ENCODE assay signal across 7 mouse cellular contexts in the genomic region with DNA sequence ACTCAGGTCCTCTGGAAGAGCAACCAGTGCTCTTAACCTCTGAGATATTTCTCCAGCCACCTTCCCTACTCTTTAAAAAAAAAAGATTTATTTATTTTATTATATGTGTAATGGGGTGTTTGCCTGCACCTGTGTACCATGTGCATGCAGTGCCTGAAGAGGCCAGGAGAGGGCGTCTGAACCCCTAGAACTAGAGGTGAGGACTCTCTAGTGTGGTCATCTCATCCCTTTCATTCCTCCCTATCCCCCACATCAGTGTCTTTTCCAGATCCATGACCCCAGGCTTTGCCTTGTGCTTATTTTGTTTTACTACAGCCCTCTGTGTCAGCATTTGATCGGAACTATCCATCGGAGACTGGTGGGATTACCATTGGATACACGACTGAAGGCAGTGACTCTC. TPM values are rescaled to one million over a fixed set of nuclear protein-coding genes. Genes with fewer than 3 reads are reported as not detected.
A peak's percentile ranks its signal among the peaks of the same experiment; 100 is the strongest.
DNase-seq lines count a peak whose midpoint lies in the region; ATAC-seq and TF ChIP-seq lines count a peak whose summit lies in the region.

No protein-coding gene starts in this region.

- H3K4me1 ChIP-seq in kidney, postnatal 0 days (replicated peaks; ENCODE audit: insufficient read depth, low read length), result 0 out of 2 replicates have a peak, but pooled peaks cover 1% of the 10 kb centered on the region
- H3K4me1 ChIP-seq in kidney, embryonic 15.5 days, result peaks cover 1% of the 10 kb centered on the region
- H3K4me1 ChIP-seq in MEL (ENCODE audit: control insufficient read depth in 1 of 2, insufficient read depth in 2 of 2, low read length in 2 of 2), result no peaks in the 10 kb centered on the region
- H3K4me1 ChIP-seq in cerebellum, adult 2 months (ENCODE audit: control insufficient read depth, insufficient read depth, low read length), result peaks cover 22% of the 10 kb centered on the region

- no peak overlapping the region for H3K9ac ChIP-seq in kidney, postnatal 0 days (ENCODE audit: low read depth, low read length)
- no peak overlapping the region for H3K9ac ChIP-seq in kidney, embryonic 15.5 days
- H3K9ac ChIP-seq in MEL (ENCODE audit: control insufficient read depth, low read depth, low read length, poor library complexity, severe bottlenecking), result no peak overlapping the region

- no peak overlapping the region for H3K27ac ChIP-seq in kidney, postnatal 0 days
- no peak overlapping the region for H3K27ac ChIP-seq in kidney, embryonic 15.5 days
- H3K27ac ChIP-seq in MEL (ENCODE audit: control insufficient read depth, low read depth, low read length), result no peak overlapping the region
- H3K27ac ChIP-seq in cerebellum, adult 2 months (ENCODE audit: insufficient read depth, low read length), result no peak overlapping the region

- no peak for TF ChIP-seq EP300 in MEL (IDR thresholded peaks at IDR 0.05; ENCODE audit: low read depth in 1 of 2, low read length in 2 of 2)

- ATAC-seq in kidney, postnatal 0 days (replicated peaks; ENCODE audit: low FRiP score, low read depth), result no peak
- no peak for ATAC-seq in kidney, embryonic 15.5 days (replicated peaks; ENCODE audit: low FRiP score)
- 0 out of 2 replicates have a peak, but pooled peaks have one; percentile 37 for ATAC-seq in megakaryocyte progenitor cell, adult 5-6 weeks (replicated peaks; ENCODE audit: poor library complexity)

- no peaks in the 10 kb centered on the region for H3K79me2 ChIP-seq in MEL (ENCODE audit: control insufficient read depth, insufficient read depth, low read length, poor library complexity)

- WGBS in kidney, postnatal 0 days, result 62% methylated on average over 4 of the region's 4 CpGs
- WGBS in kidney, embryonic 15.5 days, result 60% methylated on average over 4 of the region's 4 CpGs
- WGBS in cerebellum, adult 2 months, result 65% methylated on average over 4 of the region's 4 CpGs

- H3K4me3 ChIP-seq in kidney, postnatal 0 days (replicated peaks; ENCODE audit: low read depth, low read length), result no peak overlapping the region
- H3K4me3 ChIP-seq in kidney, embryonic 15.5 days (replicated peaks), result no peak overlapping the region
- H3K4me3 ChIP-seq in MEL (ENCODE audit: control insufficient read depth in 1 of 2, insufficient read depth in 1 of 2, low read depth in 2 of 2, low read length in 2 of 2), result no peak overlapping the region
- no peak overlapping the region for H3K4me3 ChIP-seq in cerebellum, adult 2 months (replicated peaks; ENCODE audit: insufficient read depth, low read depth, low read length)

- TF ChIP-seq CTCF in kidney, postnatal 0 days (IDR thresholded peaks at IDR 0.05; ENCODE audit: low read depth), result peak; percentile 67
- TF ChIP-seq CTCF in MEL (IDR thresholded peaks at IDR 0.05 in 2 of 3, conservative IDR thresholded peaks at IDR 0.05 in 1 of 3; ENCODE audit: control insufficient read depth in 1 of 3, insufficient read depth in 1 of 3, low read depth in 2 of 3, low read length in 3 of 3, poor library complexity in 1 of 3, severe bottlenecking in 1 of 3), result peak; percentile 67 to 76 (median 74)
- TF ChIP-seq CTCF in cerebellum, adult 2 months (IDR thresholded peaks at IDR 0.05; ENCODE audit: borderline replicate concordance, insufficient read depth, low read depth, low read length), result peak; percentile 82

- H3K4me2 ChIP-seq in kidney, postnatal 0 days (ENCODE audit: low read length), result no peak overlapping the region
- no peak overlapping the region for H3K4me2 ChIP-seq in kidney, embryonic 15.5 days

- no peaks in the 10 kb centered on the region for H3K9me3 ChIP-seq in kidney, postnatal 0 days (replicated peaks; ENCODE audit: low read length)
- no peaks in the 10 kb centered on the region for H3K9me3 ChIP-seq in kidney, embryonic 15.5 days (replicated peaks)
- no peaks in the 10 kb centered on the region for H3K9me3 ChIP-seq in MEL (replicated peaks; ENCODE audit: insufficient read depth, low read length)

- TF ChIP-seq RAD21 in MEL (IDR thresholded peaks at IDR 0.05; ENCODE audit: low read depth, low read length), result peak; percentile 35

- H3K27me3 ChIP-seq in kidney, postnatal 0 days (ENCODE audit: insufficient read depth, low read length), result no peaks in the 10 kb centered on the region
- H3K27me3 ChIP-seq in kidney, embryonic 15.5 days, result no peaks in the 10 kb centered on the region
- peaks cover 0 to 11% of the 10 kb centered on the region in 2 experiments for H3K27me3 ChIP-seq in MEL (ENCODE audit: control insufficient read depth in 1 of 2, insufficient read depth in 2 of 2, low read length in 2 of 2)
- no peaks in the 10 kb centered on the region for H3K27me3 ChIP-seq in cerebellum, adult 2 months (ENCODE audit: control insufficient read depth, insufficient read depth, low read length)

- no peak for TF ChIP-seq POLR2A in MEL (IDR thresholded peaks at IDR 0.05; ENCODE audit: control insufficient read depth in 1 of 2, insufficient read depth in 1 of 2, low read depth in 1 of 2, low read length in 2 of 2, poor library complexity in 1 of 2)
- TF ChIP-seq POLR2A in cerebellum, adult 2 months (IDR thresholded peaks at IDR 0.05; ENCODE audit: borderline replicate concordance, insufficient read depth, low read length), result no peak

- no peak for DNase-seq in kidney, postnatal 0 days (ENCODE audit: low spot score)
- DNase-seq in MEL (ENCODE audit: low read depth, low spot score), result peak; percentile 43
- peak; percentile 53 to 70 for DNase-seq in cerebellum, adult 2 months
- no peak for DNase-seq in urinary bladder, postnatal 4 days (ENCODE audit: low spot score in 2 of 2)
- DNase-seq in gastrocnemius, postnatal 25 days, result no peak

- H3K36me3 ChIP-seq in kidney, postnatal 0 days (ENCODE audit: insufficient read depth, low read length), result no peaks in the 10 kb centered on the region
- no peaks in the 10 kb centered on the region for H3K36me3 ChIP-seq in kidney, embryonic 15.5 days
- no peaks in the 10 kb centered on the region for H3K36me3 ChIP-seq in MEL (ENCODE audit: control insufficient read depth in 1 of 2, insufficient read depth in 2 of 2, low read length in 2 of 2)

TF ChIP-seq in MEL, 35 proteins besides CTCF, POLR2A, EP300 and RAD21:
- no peak for TF ChIP-seq E2F4 (IDR thresholded peaks at IDR 0.05; ENCODE audit: borderline replicate concordance, low read depth, low read length)
- TF ChIP-seq SMC3 (IDR thresholded peaks at IDR 0.05; ENCODE audit: low read depth, low read length), result peak; percentile 52
- TF ChIP-seq ZC3H11A (IDR thresholded peaks at IDR 0.05; ENCODE audit: low read depth, low read length), result no peak
- no peak for TF ChIP-seq MXI1 (IDR thresholded peaks at IDR 0.05; ENCODE audit: low read depth, low read length)
- 0 out of 2 replicates have a peak, but pooled peaks have one; percentile 22 for TF ChIP-seq MYC (IDR thresholded peaks at IDR 0.05; ENCODE audit: low read depth, low read length)
TF ChIP-seq in MEL: peak in this region for 2.

RNA-seq across cellular contexts. Expression of gene Krt222, which starts 5.2 kb away (rescaled TPM):
- polyA plus RNA-seq in kidney, postnatal 0 days (2015; fragmentation: Nextera tagmentation; extraction: Ambion mirVana), result 0.29 and 0.33 TPM in 2 replicates
- polyA plus RNA-seq in kidney, embryonic 15.5 days (2015; fragmentation: Nextera tagmentation; extraction: Ambion mirVana), result 0.45 and 0.49 TPM in 2 replicates
- not detected in 2 replicates for total RNA-seq in MEL (2012; rRNA removed)
- under 1 TPM in 1 of 2 experiments, not detected in 1; 0.07 TPM for polyA plus RNA-seq in MEL (2012; ENCODE audit: insufficient read depth in 1 of 2, insufficient read length in 2 of 2, low read depth in 1 of 2, low replicate concordance in 2 of 2, missing spikeins in 1 of 2)
- polyA plus RNA-seq in cerebellum, adult 2 months (2012; rRNA removed), result 37.8 and 39.9 TPM in 2 replicates
- total RNA-seq in megakaryocyte progenitor cell, adult 5-6 weeks (2015), result not detected in 2 replicates
- total RNA-seq in megakaryocyte progenitor cell, adult 5-6 weeks (2017), result not detected in 2 replicates
- total RNA-seq in gastrocnemius, postnatal 25 days (2021), result 1 to 10 TPM; 4.9 to 6.4 TPM

RNA-seq across cellular contexts. Expression of gene Smarce1, which starts 18.3 kb away (rescaled TPM):
- polyA plus RNA-seq in kidney, postnatal 0 days (2015; fragmentation: Nextera tagmentation; extraction: Ambion mirVana), result 154 and 196 TPM in 2 replicates
- polyA plus RNA-seq in kidney, embryonic 15.5 days (2015; fragmentation: Nextera tagmentation; extraction: Ambion mirVana), result 243 and 249 TPM in 2 replicates
- total RNA-seq in MEL (2012; rRNA removed), result 243 and 265 TPM in 2 replicates
- polyA plus RNA-seq in MEL (2012; ENCODE audit: insufficient read depth in 1 of 2, insufficient read length in 2 of 2, low read depth in 1 of 2, low replicate concordance in 2 of 2, missing spikeins in 1 of 2), result 100 to 1,000 TPM in 1 of 2 experiments, not detected in 1; 277 TPM
- 63.3 and 67.1 TPM in 2 replicates for polyA plus RNA-seq in cerebellum, adult 2 months (2012; rRNA removed)
- 95.7 and 108 TPM in 2 replicates for total RNA-seq in megakaryocyte progenitor cell, adult 5-6 weeks (2015)
- 161 and 260 TPM in 2 replicates for total RNA-seq in megakaryocyte progenitor cell, adult 5-6 weeks (2017)
- 10 to 100 TPM; 30.4 to 31.3 TPM for total RNA-seq in gastrocnemius, postnatal 25 days (2021)

RNA-seq across cellular contexts. Expression of gene Krt24, which starts 35.9 kb away (rescaled TPM):
- not detected in 2 replicates for polyA plus RNA-seq in kidney, postnatal 0 days (2015; fragmentation: Nextera tagmentation; extraction: Ambion mirVana)
- polyA plus RNA-seq in kidney, embryonic 15.5 days (2015; fragmentation: Nextera tagmentation; extraction: Ambion mirVana), result not detected in 2 replicates
- not detected in 2 replicates for total RNA-seq in MEL (2012; rRNA removed)
- not detected for polyA plus RNA-seq in MEL (2012; ENCODE audit: insufficient read depth in 1 of 2, insufficient read length in 2 of 2, low read depth in 1 of 2, low replicate concordance in 2 of 2, missing spikeins in 1 of 2)
- 0.44 and 0.65 TPM in 2 replicates for polyA plus RNA-seq in cerebellum, adult 2 months (2012; rRNA removed)
- not detected in 2 replicates for total RNA-seq in megakaryocyte progenitor cell, adult 5-6 weeks (2015)
- not detected in 2 replicates for total RNA-seq in megakaryocyte progenitor cell, adult 5-6 weeks (2017)
- not detected for total RNA-seq in gastrocnemius, postnatal 25 days (2021)

Comparison
In these comparisons a context has a peak if more than half of its experiments do, and no peak if none do; other contexts are left out.
1. DNase-seq: peak in MEL (single experiment) and cerebellum, adult 2 months (2 of 2); none in kidney, postnatal 0 days (single experiment), urinary bladder, postnatal 4 days (0 of 2) and gastrocnemius, postnatal 25 days (single experiment).
2. RNA of gene Krt222, which starts 5.2 kb away (polyA plus RNA-seq): 37.8 to 39.9 TPM in cerebellum, adult 2 months; 0.45 to 0.49 TPM in kidney, embryonic 15.5 days, 0.29 to 0.33 TPM in kidney, postnatal 0 days and 0.07 TPM in MEL; every median in the first group is over 10 times any median in the second.
3. Peak in every context shown above with its lines, with median percentiles within 50 percentile points of each other: CTCF ChIP-seq.